Mouse (Mus musculus) stomach, embryonic 14.5 days (tissue): Measurements from ENCODE around the gene Mapk11. TPM values are rescaled to one million over a fixed set of nuclear protein-coding genes. Genes with fewer than 3 reads are reported as not detected.

Source experiments
- ATAC-seq: fragments of 200-750 bp; cut with Nextera tagmentation; 2 replicates; pipeline ENCODE4 v1.8.0; 2017; ENCODE audit warnings: low read depth, moderate TSS enrichment; ENCODE audit not compliant: insufficient number of reproducible peaks, insufficient read depth, low FRiP score
- H3K27ac ChIP-seq: fragments of 300-500 bp; sonication (generic); 2 replicates; pipeline ENCODE4 v1.5.1; 2014; ENCODE audit warnings: mild to moderate bottlenecking, low read length, moderate library complexity, mixed read lengths
- H3K27me3 ChIP-seq: fragments of 300-500 bp; sonication (generic); 2 replicates; pipeline ENCODE4 v1.6.1; 2014; ENCODE audit warnings: low read length, control low read depth, mixed read lengths; ENCODE audit not compliant: control insufficient read depth, insufficient read depth
- H3K36me3 ChIP-seq: fragments of 300-500 bp; sonication (generic); 2 replicates; pipeline ENCODE4 v1.6.1; 2014; ENCODE audit warnings: mild to moderate bottlenecking, control low read depth, low read length, moderate library complexity, mixed read lengths; ENCODE audit not compliant: control insufficient read depth, insufficient read depth
- H3K4me1 ChIP-seq: fragments of 300-500 bp; sonication (generic); 2 replicates; pipeline ENCODE4 v1.6.1; 2014; ENCODE audit warnings: low read length, control low read depth, mixed read lengths; ENCODE audit not compliant: control insufficient read depth, insufficient read depth
- H3K4me2 ChIP-seq: fragments of 300-500 bp; sonication (generic); replicated peaks from 2 replicates; pipeline ENCODE4 v1.6.1; 2014; ENCODE audit warnings: low read depth, low read length, control low read depth
- H3K4me3 ChIP-seq: fragments of 300-500 bp; sonication (generic); 2 replicates; pipeline ENCODE4 v1.5.1; 2014; ENCODE audit warnings: low read depth, low read length, control low read depth
- H3K9ac ChIP-seq: fragments of 300-500 bp; sonication (generic); replicated peaks from 2 replicates; pipeline ENCODE4 v1.6.1; 2014; ENCODE audit warnings: low read depth, mild to moderate bottlenecking, control low read depth, low read length, moderate library complexity, mixed read lengths
- H3K9me3 ChIP-seq: fragments of 300-500 bp; sonication (generic); 2 replicates; pipeline ENCODE4 v1.6.1; 2016; ENCODE audit warnings: low read depth, low read length, control low read depth; ENCODE audit not compliant: control insufficient read depth
- WGBS: fragments of 180-500 bp; shearing (Covaris S2); extraction: QIAGEN DNeasy Blood & Tissue Kit; methylation state at CpG from one replicate; pipeline ENCODE4 v1.1.7; 2014; 5-methylcytosine and 5-hydroxymethylcytosine counted together
- polyA plus RNA-seq: library from polyadenylated mRNA; unstranded; fragments of >200 nt; fragmentation: Nextera tagmentation; extraction: Ambion mirVana; gene quantifications from 2 replicates; pipeline ENCODE4 v1.2.1, GENCODE M21; 2014

The Mapk11 gene
- polyA plus RNA-seq, 1 experiment from 2014 or later: 7.9 TPM

GRCm38 (mm10) chr15:89171526-89172051 is 22.2 kb upstream of the Mapk11 start:
- H3K36me3 ChIP-seq: peaks cover 18% of the 10 kb centered on the region
- no peak for ATAC-seq
- no peak overlapping the region for H3K4me2 ChIP-seq
- 86% methylated on average over 5 of the region's 5 CpGs for WGBS
- H3K9me3 ChIP-seq: no peaks in the 10 kb centered on the region
- no peak overlapping the region for H3K4me3 ChIP-seq
- H3K27ac ChIP-seq: no peak overlapping the region
- H3K9ac ChIP-seq: no peak overlapping the region
- H3K4me1 ChIP-seq: peaks cover 64% of the 10 kb centered on the region
- no peaks in the 10 kb centered on the region for H3K27me3 ChIP-seq

- Histone ChIP-seq H3K9ac (no peak overlapping the region), H3K4me1 (peaks cover 51% of the 10 kb centered on the region), H3K27ac (peak overlapping the region; percentile 78), H3K36me3 (peaks cover 33% of the 10 kb centered on the region), H3K4me3 (no peak overlapping the region), H3K9me3 (no peaks in the 10 kb centered on the region), H3K27me3 (no peaks in the 10 kb centered on the region), H3K4me2 (peak overlapping the region; percentile 28; the same call in 1 of the 2 replicates)
- WGBS: 37% methylated on average over 3 of the region's 3 CpGs
- no peak for ATAC-seq
These were observed 20.7 kb upstream of the Mapk11 start for GRCm38 (mm10) chr15:89170102-89170501.

GRCm38 (mm10) chr15:89169431-89169830 is 20.0 kb upstream of the Mapk11 start:
- no peaks in the 10 kb centered on the region for H3K27me3 ChIP-seq
- peak overlapping the region; percentile 28 for H3K4me2 ChIP-seq
- no peak overlapping the region for H3K9ac ChIP-seq
- peaks cover 44% of the 10 kb centered on the region for H3K4me1 ChIP-seq
- no peak overlapping the region for H3K4me3 ChIP-seq
- peak overlapping the region; percentile 78 for H3K27ac ChIP-seq
- WGBS: 1% methylated on average over 10 of the region's 10 CpGs
- H3K9me3 ChIP-seq: no peaks in the 10 kb centered on the region
- peak; percentile 74 for ATAC-seq
- H3K36me3 ChIP-seq: peaks cover 40% of the 10 kb centered on the region

GRCm38 (mm10) chr15:89168922-89169321 is 19.5 kb upstream of the Mapk11 start:
- no peak overlapping the region for H3K4me3 ChIP-seq
- no peak for ATAC-seq
- peaks cover 39% of the 10 kb centered on the region for H3K4me1 ChIP-seq
- peaks cover 45% of the 10 kb centered on the region for H3K36me3 ChIP-seq
- H3K27me3 ChIP-seq: no peaks in the 10 kb centered on the region
- H3K4me2 ChIP-seq: peak overlapping the region; percentile 28; the same call in 1 of the 2 replicates
- 41% methylated on average over 10 of the region's 10 CpGs for WGBS
- H3K9me3 ChIP-seq: no peaks in the 10 kb centered on the region
- H3K27ac ChIP-seq: peak overlapping the region; percentile 78
- H3K9ac ChIP-seq: no peak overlapping the region

- H3K36me3 ChIP-seq: peaks cover 79% of the 10 kb centered on the region
- peaks cover 24% of the 10 kb centered on the region for H3K4me1 ChIP-seq
- WGBS: 94% methylated on average over 12 of the region's 12 CpGs
- H3K4me2 ChIP-seq: no peak overlapping the region
- no peak overlapping the region for H3K4me3 ChIP-seq
- no peak for ATAC-seq
- H3K27ac ChIP-seq: no peak overlapping the region
- H3K27me3 ChIP-seq: no peaks in the 10 kb centered on the region
- H3K9me3 ChIP-seq: no peaks in the 10 kb centered on the region
- H3K9ac ChIP-seq: no peak overlapping the region
These were observed 16.1 kb upstream of the Mapk11 start for GRCm38 (mm10) chr15:89165478-89165877.

- Histone ChIP-seq H3K36me3 (peaks cover 96% of the 10 kb centered on the region), H3K27me3 (no peaks in the 10 kb centered on the region), H3K9ac (no peak overlapping the region), H3K4me3 (no peak overlapping the region), H3K4me2 (no peak overlapping the region), H3K27ac (0 out of 2 replicates have a peak overlapping the region, but pooled peaks have one; percentile 6), H3K4me1 (0 out of 2 replicates have a peak, but pooled peaks cover 5% of the 10 kb centered on the region), H3K9me3 (no peaks in the 10 kb centered on the region)
- peak; percentile 47; the same call in 1 of the 2 replicates for ATAC-seq
- WGBS: 81% methylated on average over 9 of the region's 9 CpGs
These were observed 12.0 kb upstream of the Mapk11 start for GRCm38 (mm10) chr15:89161397-89161796.

- H3K36me3 ChIP-seq: peaks cover 90% of the 10 kb centered on the region
- H3K27me3 ChIP-seq: no peaks in the 10 kb centered on the region
- H3K9me3 ChIP-seq: no peaks in the 10 kb centered on the region
- no peak overlapping the region for H3K4me2 ChIP-seq
- H3K27ac ChIP-seq: no peak overlapping the region
- ATAC-seq: no peak
- H3K4me1 ChIP-seq: 0 out of 2 replicates have a peak, but pooled peaks cover 5% of the 10 kb centered on the region
- no peak overlapping the region for H3K9ac ChIP-seq
- H3K4me3 ChIP-seq: no peak overlapping the region
- 93% methylated on average over 16 of the region's 16 CpGs for WGBS
These were observed 9.1 kb upstream of the Mapk11 start for GRCm38 (mm10) chr15:89158516-89158915.

- H3K27ac ChIP-seq: no peak overlapping the region
- H3K4me3 ChIP-seq: no peak overlapping the region
- no peaks in the 10 kb centered on the region for H3K9me3 ChIP-seq
- H3K4me1 ChIP-seq: 0 out of 2 replicates have a peak, but pooled peaks cover 5% of the 10 kb centered on the region
- H3K4me2 ChIP-seq: no peak overlapping the region
- no peak for ATAC-seq
- peaks cover 84% of the 10 kb centered on the region for H3K36me3 ChIP-seq
- H3K9ac ChIP-seq: no peak overlapping the region
- 65% methylated on average over 7 of the region's 7 CpGs for WGBS
- H3K27me3 ChIP-seq: no peaks in the 10 kb centered on the region
These were observed 8.5 kb upstream of the Mapk11 start for GRCm38 (mm10) chr15:89157954-89158353.

- Histone ChIP-seq H3K4me1 (peaks cover 10% of the 10 kb centered on the region), H3K36me3 (peaks cover 32% of the 10 kb centered on the region), H3K27ac (no peak overlapping the region), H3K27me3 (peaks cover 11% of the 10 kb centered on the region), H3K4me3 (no peak overlapping the region), H3K9ac (no peak overlapping the region), H3K9me3 (no peaks in the 10 kb centered on the region), H3K4me2 (no peak overlapping the region)
- no peak for ATAC-seq
These were observed 2.9 kb upstream of the Mapk11 start for GRCm38 (mm10) chr15:89152312-89152711.
